Mouse (Mus musculus) heart, adult 2 months (tissue): ENCODE results near the gene Ap1ar.

Experiments
- CTCF ChIP-seq: fragments of 200-600 bp; IDR thresholded peaks from 2 replicates; pipeline ENCODE4 v1.8.1; 2022; ENCODE audit warnings: antibody characterized with exemption, mild to moderate bottlenecking, moderate library complexity
- EP300 ChIP-seq: fragments of 200-500 bp; IDR thresholded peaks from 2 replicates; pipeline ENCODE4 v1.6.1; 2011; ENCODE audit warnings: low read depth, low read length, control low read depth; ENCODE audit not compliant: insufficient read depth
- POLR2A ChIP-seq: fragments of 200-500 bp; IDR thresholded peaks from 2 replicates; pipeline ENCODE4 v1.6.1; 2011; ENCODE audit warnings: mild to moderate bottlenecking, low read depth, low read length, control low read depth; ENCODE audit not compliant: insufficient read depth

GRCm38 (mm10) chr3:127788919-127789318 lies 48.4 kb downstream of the Ap1ar start:
- TF ChIP-seq CTCF: no peak
- no peak for TF ChIP-seq EP300
- no peak for TF ChIP-seq POLR2A
